Mouse (Mus musculus) kidney, postnatal 0 days (tissue): ENCODE data around the gene Spam1. TPM values are rescaled to one million over a fixed set of nuclear protein-coding genes. Genes with fewer than 3 reads are reported as not detected.

ENCODE experiments used
- ATAC-seq: fragments of 200-750 bp; cut with Nextera tagmentation; replicated peaks from 2 replicates; pipeline ENCODE4 v1.8.0; 2017; ENCODE audit warnings: low read depth, moderate number of reproducible peaks, moderate TSS enrichment, moderate library complexity; ENCODE audit not compliant: low FRiP score
- DNase-seq: peaks from one replicate; pipeline ENCODE4 v3.0.0-alpha.2; 2016; ENCODE audit warnings: low spot score
- H3K27ac ChIP-seq: fragments of 300-500 bp; sonication (generic); 2 replicates; pipeline ENCODE4 v1.5.1; 2014; ENCODE audit warnings: mild to moderate bottlenecking
- H3K27me3 ChIP-seq: fragments of 300-500 bp; sonication (generic); 2 replicates; pipeline ENCODE4 v1.6.1; 2014; ENCODE audit warnings: low read length, mixed read lengths; ENCODE audit not compliant: insufficient read depth
- H3K36me3 ChIP-seq: fragments of 300-500 bp; sonication (generic); 2 replicates; pipeline ENCODE4 v1.6.1; 2014; ENCODE audit warnings: low read length, mixed read lengths; ENCODE audit not compliant: insufficient read depth
- H3K4me1 ChIP-seq: fragments of 300-500 bp; sonication (generic); replicated peaks from 2 replicates; pipeline ENCODE4 v1.6.1; 2014; ENCODE audit warnings: antibody characterized with exemption, low read length, mixed read lengths; ENCODE audit not compliant: insufficient read depth
- H3K4me2 ChIP-seq: fragments of 300-500 bp; sonication (generic); 2 replicates; pipeline ENCODE4 v1.6.1; 2014; ENCODE audit warnings: mild to moderate bottlenecking, low read length, moderate library complexity, mixed read lengths
- H3K4me3 ChIP-seq: fragments of 300-500 bp; sonication (generic); replicated peaks from 2 replicates; pipeline ENCODE4 v1.5.1; 2014; ENCODE audit warnings: low read depth, low read length
- H3K9ac ChIP-seq: fragments of 300-500 bp; sonication (generic); 2 replicates; pipeline ENCODE4 v1.6.1; 2014; ENCODE audit warnings: low read depth, low read length
- H3K9me3 ChIP-seq: fragments of 300-500 bp; sonication (generic); replicated peaks from 2 replicates; pipeline ENCODE4 v1.6.1; 2016; ENCODE audit warnings: low read length, inconsistent platforms, mixed read lengths
- CTCF ChIP-seq: IDR thresholded peaks from 2 replicates; pipeline ENCODE4 v1.5.1; 2016; ENCODE audit warnings: antibody characterized with exemption, low read depth, mild to moderate bottlenecking, moderate library complexity
- WGBS: fragments of 180-500 bp; shearing (Covaris S2); extraction: QIAGEN DNeasy Blood & Tissue Kit; methylation state at CpG from one replicate; pipeline ENCODE4 v1.1.7; 2014; 5-methylcytosine and 5-hydroxymethylcytosine counted together
- polyA plus RNA-seq: library from polyadenylated mRNA; unstranded; fragments of >200 nt; fragmentation: Nextera tagmentation; extraction: Ambion mirVana; gene quantifications from 2 replicates; pipeline ENCODE4 v1.2.1, GENCODE M21; 2015

Gene Spam1
- polyA plus RNA-seq, result not detected in 2 replicates

DNA sequence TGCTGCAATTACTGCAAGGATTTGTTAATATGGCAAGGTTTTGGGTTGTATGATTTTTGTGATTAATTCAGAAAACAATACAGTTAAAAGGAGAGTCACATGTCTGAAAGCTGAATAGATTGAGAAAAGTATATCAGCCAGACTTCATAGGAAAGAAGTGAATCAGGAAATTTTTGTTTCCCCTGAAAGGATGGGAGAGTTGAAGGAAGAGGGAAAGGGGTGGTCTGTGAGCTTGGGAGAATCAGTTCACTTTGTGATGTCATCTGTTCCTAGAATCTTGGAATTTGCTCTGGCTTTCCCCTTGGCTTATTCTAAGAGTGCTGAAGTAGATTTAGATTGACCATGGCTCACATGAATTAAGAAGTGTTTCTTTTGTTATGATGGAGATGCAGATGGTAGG, at the start of gene Spam1:
TSS of gene Spam1 (plus strand) at position 301 of the 400 bp plus-strand sequence.
- no peaks in the 10 kb centered on the region for H3K36me3 ChIP-seq
- TF ChIP-seq CTCF, result no peak
- DNase-seq (no peak), ATAC-seq (no peak)
- H3K4me2 ChIP-seq, result no peak within 1 kb of the TSS
- no peak within 1 kb of the TSS for H3K4me3 ChIP-seq
- no peak within 1 kb of the TSS for H3K27ac ChIP-seq
- no peaks in the 10 kb centered on the region for H3K9me3 ChIP-seq
- no peak within 1 kb of the TSS for H3K9ac ChIP-seq
- no peaks in the 10 kb centered on the region for H3K27me3 ChIP-seq
- H3K4me1 ChIP-seq, result no peaks in the 10 kb centered on the region

DNA sequence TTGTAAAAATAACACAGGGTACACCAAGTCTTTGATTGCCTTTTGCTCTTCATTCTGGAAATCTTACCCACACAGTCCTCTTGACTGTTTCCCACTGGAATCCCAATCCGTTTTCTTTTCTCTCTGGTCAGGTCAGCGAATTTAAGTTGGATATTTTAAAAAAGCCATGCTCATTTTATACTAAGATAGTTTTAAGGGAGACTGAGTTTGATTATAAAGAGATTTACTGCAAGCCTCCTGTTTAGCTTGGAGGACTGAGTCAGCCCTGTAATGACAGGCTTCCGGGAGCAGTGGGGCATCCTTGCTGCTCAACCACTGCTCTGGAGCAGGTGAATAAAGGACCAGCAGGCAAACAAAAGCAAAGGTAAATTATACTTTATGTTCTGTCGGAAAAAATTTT, 43.0 kb upstream of the Spam1 start, which contains the start of gene Hyal4:
TSS of gene Hyal4 (plus strand) at position 301 of the 400 bp plus-strand sequence.
- Histone ChIP-seq H3K27ac (no peak within 1 kb of the TSS), H3K9ac (no peak within 1 kb of the TSS), H3K4me2 (no peak within 1 kb of the TSS), H3K9me3 (no peaks in the 10 kb centered on the region), H3K27me3 (no peaks in the 10 kb centered on the region), H3K4me3 (no peak within 1 kb of the TSS), H3K36me3 (no peaks in the 10 kb centered on the region), H3K4me1 (no peaks in the 10 kb centered on the region)
- DNase-seq (no peak), ATAC-seq (no peak)
- WGBS, result 85% methylated on average over 4 of the region's 4 CpGs
- TF ChIP-seq CTCF, result no peak

DNA sequence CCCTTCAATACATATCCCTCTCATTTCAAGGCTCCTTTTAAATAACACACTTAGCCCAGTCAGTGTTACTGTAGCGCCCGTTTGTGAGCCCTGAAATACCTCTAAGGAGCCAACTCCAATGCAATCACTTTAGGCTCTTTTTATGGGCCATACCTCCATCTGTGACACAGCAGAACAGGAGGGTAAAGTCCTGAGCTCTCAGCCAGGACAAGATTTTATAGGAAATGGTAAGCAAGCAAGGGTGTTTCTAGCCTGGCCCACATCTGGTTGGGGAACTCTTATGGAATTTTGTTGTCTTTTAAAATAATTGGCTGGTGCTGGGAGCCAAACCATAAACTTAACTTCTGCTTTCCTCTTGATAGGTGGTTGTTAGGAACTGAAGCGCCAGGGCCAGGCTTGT, 31.7 kb upstream of the Spam1 start:
- no peaks in the 10 kb centered on the region for H3K27me3 ChIP-seq
- WGBS, result 77% methylated on average over 3 of the region's 3 CpGs
- H3K4me2 ChIP-seq, result no peak overlapping the region
- no peak for ATAC-seq
- no peak overlapping the region for H3K27ac ChIP-seq
- TF ChIP-seq CTCF, result no peak
- no peak for DNase-seq
- H3K4me1 ChIP-seq, result no peaks in the 10 kb centered on the region
- no peak overlapping the region for H3K9ac ChIP-seq
- no peaks in the 10 kb centered on the region for H3K36me3 ChIP-seq
- no peak overlapping the region for H3K4me3 ChIP-seq
- H3K9me3 ChIP-seq, result no peaks in the 10 kb centered on the region

DNA sequence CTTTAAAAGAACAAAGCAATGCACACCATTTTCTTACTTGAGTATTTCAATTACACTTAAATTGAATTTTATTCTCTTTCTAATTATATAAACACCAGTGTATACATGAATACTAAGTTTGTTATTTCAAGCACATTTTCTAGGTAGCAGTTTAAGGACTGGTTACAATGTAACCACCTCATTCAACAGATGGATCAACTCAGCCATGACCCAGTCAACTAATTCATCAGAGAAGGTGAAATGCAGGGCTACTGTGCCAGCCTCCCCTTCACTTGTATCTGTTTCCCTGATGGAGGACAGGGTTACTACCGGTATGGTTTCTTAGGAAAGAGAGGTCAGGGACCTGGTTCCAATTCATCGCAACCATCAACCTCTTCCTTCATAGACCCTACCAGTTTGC, 24.7 kb upstream of the Spam1 start:
- Histone ChIP-seq H3K4me2 (no peak overlapping the region), H3K36me3 (no peaks in the 10 kb centered on the region), H3K9me3 (no peaks in the 10 kb centered on the region), H3K4me3 (no peak overlapping the region), H3K4me1 (no peaks in the 10 kb centered on the region), H3K9ac (no peak overlapping the region), H3K27me3 (no peaks in the 10 kb centered on the region), H3K27ac (no peak overlapping the region)
- no peak for TF ChIP-seq CTCF
- DNase-seq, result no peak
- ATAC-seq, result no peak
- WGBS, result 30% methylated on average over 2 of the region's 2 CpGs

DNA sequence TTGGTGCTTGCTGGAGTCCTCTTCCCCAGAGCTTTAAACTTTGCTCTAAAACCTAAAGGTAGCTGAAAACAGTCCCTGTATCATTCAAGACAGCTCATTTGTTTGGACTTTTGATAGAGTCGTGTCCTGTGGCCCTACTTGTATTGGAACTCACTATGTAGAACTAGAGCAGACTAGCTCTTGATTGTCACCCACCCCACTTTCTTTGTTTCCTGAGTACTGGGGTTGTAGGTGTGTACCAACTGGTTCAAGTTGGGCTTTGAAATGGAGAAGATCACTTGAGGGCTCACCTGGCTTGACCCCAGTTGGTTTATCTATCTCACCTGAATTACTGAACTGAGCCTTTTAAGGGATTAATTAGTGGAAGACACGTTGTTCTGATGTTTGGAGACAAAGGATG, 11.8 kb upstream of the Spam1 start:
- Histone ChIP-seq H3K27me3 (no peaks in the 10 kb centered on the region), H3K36me3 (no peaks in the 10 kb centered on the region), H3K4me2 (no peak overlapping the region), H3K4me3 (no peak overlapping the region), H3K27ac (no peak overlapping the region), H3K4me1 (no peaks in the 10 kb centered on the region), H3K9me3 (no peaks in the 10 kb centered on the region), H3K9ac (no peak overlapping the region)
- ATAC-seq, result no peak
- no peak for DNase-seq
- TF ChIP-seq CTCF, result no peak
- 65% methylated on average over 2 of the region's 2 CpGs for WGBS

DNA sequence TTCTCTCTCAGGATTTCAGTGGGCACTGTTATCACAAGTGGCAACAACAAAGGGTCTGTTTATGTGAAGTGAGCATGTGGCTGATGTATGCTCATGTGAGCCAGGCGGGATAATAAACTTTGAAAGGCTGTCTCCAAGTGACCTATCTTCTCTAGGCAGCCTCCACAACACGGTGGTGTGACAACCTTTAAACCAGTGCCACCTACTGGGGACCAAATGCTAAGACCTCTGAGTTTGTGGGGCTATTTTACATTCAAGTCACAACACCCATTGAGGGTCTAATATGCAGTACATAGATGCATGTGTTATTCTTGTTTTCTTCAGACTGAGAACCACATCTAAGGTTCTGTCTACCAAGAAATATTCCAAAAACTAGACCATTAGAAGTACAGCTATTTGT, 31.1 kb downstream of the Spam1 start:
- no peaks in the 10 kb centered on the region for H3K27me3 ChIP-seq
- H3K4me3 ChIP-seq, result no peak overlapping the region
- H3K9ac ChIP-seq, result no peak overlapping the region
- no peaks in the 10 kb centered on the region for H3K4me1 ChIP-seq
- peak; percentile 28; the same call in 1 of the 2 replicates for TF ChIP-seq CTCF
- no peak for DNase-seq
- no peak for ATAC-seq
- no peak overlapping the region for H3K27ac ChIP-seq
- no peaks in the 10 kb centered on the region for H3K9me3 ChIP-seq
- H3K36me3 ChIP-seq, result no peaks in the 10 kb centered on the region
- WGBS, result 55% methylated on average over 2 of the region's 2 CpGs
- no peak overlapping the region for H3K4me2 ChIP-seq

Other genes starting within 250 kb of the Spam1 start
- gene Lmod2, start 193.4 kb upstream of the Spam1 start, polyA plus RNA-seq, result not detected in 2 replicates
- 122 and 126 TPM in 2 replicates for gene Wasl, start 126.2 kb upstream of the Spam1 start, polyA plus RNA-seq
- gene Hyal6, start 57.9 kb upstream of the Spam1 start, polyA plus RNA-seq, result not detected in 2 replicates
- 0.03 TPM in 1 of 2 replicates, not detected in the other for gene Hyal4, start 42.9 kb upstream of the Spam1 start, polyA plus RNA-seq
- gene Hyal5, start 66.8 kb downstream of the Spam1 start, polyA plus RNA-seq, result not detected in 2 replicates
- gene Tmem229a, start 165.1 kb downstream of the Spam1 start, polyA plus RNA-seq, result 17.3 and 20.8 TPM in 2 replicates